Mouse (Mus musculus) kidney, adult 2 months (tissue): ENCODE results near the gene Clcnkb. TPM values are rescaled to one million over a fixed set of nuclear protein-coding genes. Genes with fewer than 3 reads are reported as not detected.
A peak's percentile ranks its signal among the peaks of the same experiment; 100 is the strongest.

Experiments
- DNase-seq: peaks from one replicate; pipeline ENCODE4 v3.0.0; 2021
- H3K27ac ChIP-seq: fragments of 200-500 bp; 2 replicates; pipeline ENCODE4 v1.5.1; 2012; ENCODE audit warnings: low read depth, low read length, control low read depth, inconsistent platforms; ENCODE audit not compliant: insufficient read depth
- H3K27me3 ChIP-seq: fragments of 200-500 bp; replicated peaks from 2 replicates; pipeline ENCODE4 v1.6.1; 2012; ENCODE audit warnings: mild to moderate bottlenecking, moderate library complexity, low read length, inconsistent platforms; ENCODE audit not compliant: control insufficient read depth, insufficient read depth
- H3K36me3 ChIP-seq: fragments of 200-500 bp; 2 replicates; pipeline ENCODE4 v1.6.1; 2012; ENCODE audit warnings: mild to moderate bottlenecking, moderate library complexity, low read length, inconsistent platforms; ENCODE audit not compliant: control insufficient read depth, insufficient read depth
- H3K4me1 ChIP-seq: fragments of 200-500 bp; 2 replicates; pipeline ENCODE4 v1.6.1; 2011; ENCODE audit warnings: low read length; ENCODE audit not compliant: control insufficient read depth, insufficient read depth
- H3K4me3 ChIP-seq: fragments of 200-500 bp; 2 replicates; pipeline ENCODE4 v1.5.1; 2011; ENCODE audit warnings: mild to moderate bottlenecking, low read depth, low read length, control low read depth; ENCODE audit not compliant: insufficient read depth
- CTCF ChIP-seq: fragments of 200-500 bp; conservative IDR thresholded peaks from 2 replicates; pipeline ENCODE4 v1.5.1; 2011; ENCODE audit warnings: low read depth, mild to moderate bottlenecking, control low read depth, low read length, moderate library complexity, mixed read lengths; ENCODE audit not compliant: insufficient read depth, insufficient read length
- POLR2A ChIP-seq: fragments of 200-500 bp; IDR thresholded peaks from one replicate; pipeline ENCODE4 v1.6.1; 2011; ENCODE audit warnings: low read depth, low read length, control low read depth
- WGBS: fragments of 180-500 bp; shearing (Covaris S2); methylation state at CpG from one replicate; pipeline ENCODE4 v1.1.7; 2018; 5-methylcytosine and 5-hydroxymethylcytosine counted together
- polyA plus RNA-seq: library from polyadenylated mRNA; depleted of rRNA; stranded (reverse); fragments of >200 nt; gene quantifications from 2 replicates; pipeline ENCODE4 v1.2.3, GENCODE M21; 2012

Clcnkb gene
- polyA plus RNA-seq, 1 experiment = 286 TPM

GRCm38 (mm10) chr4:141387933-141388332 lies 27.9 kb downstream of the Clcnkb start:
- 58% methylated on average over 5 of the region's 5 CpGs for WGBS

GRCm38 (mm10) chr4:141387093-141387784 lies 28.6 kb downstream of the Clcnkb start:
- TF ChIP-seq CTCF (peak; percentile 85), POLR2A (no peak)
- 12% methylated on average over 5 of the region's 5 CpGs for WGBS
- H3K27ac ChIP-seq = no peak overlapping the region
- no peaks in the 10 kb centered on the region for H3K27me3 ChIP-seq
- no peaks in the 10 kb centered on the region for H3K36me3 ChIP-seq
- peak; percentile 88 for DNase-seq
- no peaks in the 10 kb centered on the region for H3K4me1 ChIP-seq
- H3K4me3 ChIP-seq = no peak overlapping the region

More at GRCm38 (mm10) chr4:141387933-141388332, 27.9 kb downstream of the Clcnkb start:
- TF ChIP-seq POLR2A = no peak
- no peak for TF ChIP-seq CTCF
- Histone ChIP-seq H3K4me1 (no peaks in the 10 kb centered on the region), H3K27ac (no peak overlapping the region), H3K4me3 (no peak overlapping the region), H3K36me3 (no peaks in the 10 kb centered on the region), H3K27me3 (no peaks in the 10 kb centered on the region)
- DNase-seq = no peak

DNA sequence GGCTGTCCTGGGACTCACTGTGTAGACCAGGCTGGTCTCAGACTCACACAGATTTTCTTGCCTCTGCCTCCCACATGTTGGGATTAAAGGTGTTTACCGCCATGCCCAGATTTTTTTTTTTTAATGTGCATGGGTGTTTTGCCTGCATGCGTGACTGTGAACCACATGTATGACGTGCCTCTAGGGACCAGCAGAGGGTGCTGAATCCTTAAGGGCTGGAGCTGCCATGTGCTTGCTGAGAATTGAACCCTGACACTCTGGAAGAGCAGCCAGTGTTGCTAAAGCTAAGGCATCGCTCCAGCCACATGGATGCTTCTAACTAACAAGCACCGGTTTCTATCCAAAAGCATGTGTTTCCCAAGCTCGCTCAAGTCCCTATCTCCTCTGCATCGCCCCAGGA lies 29.7 kb downstream of the Clcnkb start:
- no peak overlapping the region for H3K4me3 ChIP-seq
- TF ChIP-seq POLR2A (no peak), CTCF (0 out of 2 replicates have a peak, but pooled peaks have one; percentile 21)
- H3K27me3 ChIP-seq = no peaks in the 10 kb centered on the region
- H3K36me3 ChIP-seq = no peaks in the 10 kb centered on the region
- no peak for DNase-seq
- WGBS = 80% methylated on average over 7 of the region's 7 CpGs
- H3K27ac ChIP-seq = no peak overlapping the region
- no peaks in the 10 kb centered on the region for H3K4me1 ChIP-seq

- WGBS = 2% methylated on average over 7 of the region's 7 CpGs
- peak; percentile 68 for DNase-seq
- peak; percentile 93 for TF ChIP-seq CTCF
- no peak for TF ChIP-seq POLR2A
- no peaks in the 10 kb centered on the region for H3K4me1 ChIP-seq
- H3K27me3 ChIP-seq = no peaks in the 10 kb centered on the region
- H3K27ac ChIP-seq = no peak overlapping the region
- H3K4me3 ChIP-seq = no peak overlapping the region
- H3K36me3 ChIP-seq = no peaks in the 10 kb centered on the region
Observed at GRCm38 (mm10) chr4:141385275-141385674, 30.5 kb downstream of the Clcnkb start.

DNA sequence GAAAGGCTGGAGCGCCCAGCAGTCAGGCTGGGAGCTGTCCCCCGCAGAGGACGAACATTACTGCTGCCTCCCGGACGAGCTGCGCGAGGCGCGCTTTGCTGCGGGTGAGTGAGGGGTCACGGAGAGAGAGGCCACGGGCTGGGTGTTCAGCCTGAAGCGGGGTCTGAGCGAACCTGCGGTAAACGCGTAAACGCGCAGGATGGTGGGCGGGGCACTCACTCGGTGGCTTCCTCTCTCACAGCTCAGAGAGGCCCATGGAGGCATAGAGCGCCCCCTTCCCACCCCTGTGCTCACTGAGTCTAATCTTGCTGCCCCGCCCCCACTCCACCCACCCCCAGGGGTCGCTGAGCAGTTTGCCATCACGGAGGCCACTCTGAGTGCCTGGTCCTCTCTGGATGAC lies 33.4 kb downstream of the Clcnkb start:
- 4% methylated on average over 24 of the region's 25 CpGs for WGBS
- DNase-seq = no peak

GRCm38 (mm10) chr4:141379674-141380073 lies 36.1 kb downstream of the Clcnkb start:
- no peaks in the 10 kb centered on the region for H3K27me3 ChIP-seq
- no peak overlapping the region for H3K4me3 ChIP-seq
- 61% methylated on average over 8 of the region's 8 CpGs for WGBS
- no peaks in the 10 kb centered on the region for H3K36me3 ChIP-seq
- no peak for DNase-seq
- TF ChIP-seq CTCF = no peak
- TF ChIP-seq POLR2A = no peak
- H3K4me1 ChIP-seq = no peaks in the 10 kb centered on the region
- no peak overlapping the region for H3K27ac ChIP-seq

More for the DNA sequence above, 33.4 kb downstream of the Clcnkb start:
- Histone ChIP-seq H3K27me3 (no peaks in the 10 kb centered on the region), H3K4me3 (no peak overlapping the region), H3K27ac (no peak overlapping the region), H3K4me1 (no peaks in the 10 kb centered on the region), H3K36me3 (no peaks in the 10 kb centered on the region)
- no peak for TF ChIP-seq CTCF
- TF ChIP-seq POLR2A = no peak

GRCm38 (mm10) chr4:141372426-141372825 lies 43.4 kb downstream of the Clcnkb start:
- H3K36me3 ChIP-seq = no peaks in the 10 kb centered on the region
- H3K27me3 ChIP-seq = no peaks in the 10 kb centered on the region
- no peak for DNase-seq
- H3K4me1 ChIP-seq = no peaks in the 10 kb centered on the region
- TF ChIP-seq POLR2A (no peak), CTCF (no peak)
- H3K27ac ChIP-seq = no peak overlapping the region
- no peak overlapping the region for H3K4me3 ChIP-seq
- WGBS = 98% methylated on average over 5 of the region's 5 CpGs
